Mouse (Mus musculus) CD4-positive, CD25-positive, alpha-beta regulatory T cell, adult 2 months (primary cell): ENCODE measurements around the gene St8sia1.
A peak's percentile ranks its signal among the peaks of the same experiment; 100 is the strongest.
"Not testable (repeated sequence)": the region's sequence is repeated elsewhere in the genome, so short reads cannot be mapped to it uniquely, and the experiment has no call there.

Experiments used
- DNase-seq: peaks from one replicate; pipeline ENCODE4 v3.0.0-alpha.2; 2012; ENCODE audit warnings: low read depth, low spot score

The St8sia1 gene

GRCm38 (mm10) chr6:142964076-142964530 lies at the start of gene St8sia1:
TSS of gene St8sia1 (minus strand) at chr6:142964452.
- DNase-seq, result peak; percentile 63

GRCm38 (mm10) chr6:143012513-143013215 lies 48.4 kb upstream of the St8sia1 start:
- no peak for DNase-seq

- no peak for DNase-seq
Observed at GRCm38 (mm10) chr6:143008865-143009264, 44.6 kb upstream of the St8sia1 start.

- DNase-seq, result not testable (repeated sequence)
Observed at GRCm38 (mm10) chr6:143005209-143005608, 41.0 kb upstream of the St8sia1 start.

GRCm38 (mm10) chr6:143004801-143005200 lies 40.5 kb upstream of the St8sia1 start:
- no peak for DNase-seq

- DNase-seq, result no peak
Observed at GRCm38 (mm10) chr6:142998221-142998999, 34.2 kb upstream of the St8sia1 start.

- no peak for DNase-seq
Observed at GRCm38 (mm10) chr6:142996887-142997286, 32.6 kb upstream of the St8sia1 start.

GRCm38 (mm10) chr6:142995567-142995966 lies 31.3 kb upstream of the St8sia1 start:
- DNase-seq, result no peak

- DNase-seq, result no peak
Observed at GRCm38 (mm10) chr6:142994821-142995220, 30.6 kb upstream of the St8sia1 start.

GRCm38 (mm10) chr6:142993705-142994698 lies 29.8 kb upstream of the St8sia1 start:
- DNase-seq, result peak; percentile 23

- DNase-seq, result no peak
Observed at GRCm38 (mm10) chr6:142992971-142993370, 28.7 kb upstream of the St8sia1 start.

GRCm38 (mm10) chr6:142992099-142992498 lies 27.8 kb upstream of the St8sia1 start:
- no peak for DNase-seq

- peak; percentile 49 for DNase-seq
Observed at GRCm38 (mm10) chr6:142991391-142992059, 27.3 kb upstream of the St8sia1 start.

GRCm38 (mm10) chr6:142990516-142990915 lies 26.3 kb upstream of the St8sia1 start:
- DNase-seq, result no peak

- DNase-seq, result peak; percentile 25
Observed at GRCm38 (mm10) chr6:142989495-142989894, 25.2 kb upstream of the St8sia1 start.

- peak; percentile 86 for DNase-seq
Observed at GRCm38 (mm10) chr6:142988753-142989152, 24.5 kb upstream of the St8sia1 start.

GRCm38 (mm10) chr6:142988231-142988630 lies 24.0 kb upstream of the St8sia1 start:
- DNase-seq, result no peak

GRCm38 (mm10) chr6:142987616-142988015 lies 23.4 kb upstream of the St8sia1 start:
- DNase-seq, result no peak

- DNase-seq, result not testable (repeated sequence)
Observed at GRCm38 (mm10) chr6:142986706-142987105, 22.5 kb upstream of the St8sia1 start.

- DNase-seq, result not testable (repeated sequence)
Observed at GRCm38 (mm10) chr6:142985561-142986238, 21.4 kb upstream of the St8sia1 start.
